Mouse (Mus musculus) liver, embryonic 11.5 days (tissue): ENCODE data around the gene Tctn1. TPM values are rescaled to one million over a fixed set of nuclear protein-coding genes. Genes with fewer than 3 reads are reported as not detected.

Source experiments
- ATAC-seq: fragments of 200-750 bp; cut with Nextera tagmentation; replicated peaks from 2 replicates; pipeline ENCODE4 v1.8.0; 2017; ENCODE audit warnings: moderate number of reproducible peaks, mild to moderate bottlenecking, moderate TSS enrichment, moderate library complexity; ENCODE audit not compliant: low FRiP score
- DNase-seq: peaks from one replicate; pipeline ENCODE4 v3.0.0-alpha.2; 2017; ENCODE audit warnings: low spot score
- H3K27ac ChIP-seq: fragments of 300-500 bp; sonication (generic); 2 replicates; pipeline ENCODE4 v1.5.1; 2014; ENCODE audit warnings: mild to moderate bottlenecking, low read depth, low read length, control low read depth
- H3K27me3 ChIP-seq: fragments of 300-500 bp; sonication (generic); replicated peaks from 2 replicates; pipeline ENCODE4 v1.6.1; 2014; ENCODE audit warnings: low read length, mixed read lengths; ENCODE audit not compliant: control insufficient read depth, insufficient read depth
- H3K36me3 ChIP-seq: fragments of 300-500 bp; sonication (generic); 2 replicates; pipeline ENCODE4 v1.6.1; 2014; ENCODE audit warnings: mild to moderate bottlenecking, low read length, moderate library complexity, mixed read lengths; ENCODE audit not compliant: control insufficient read depth, insufficient read depth
- H3K4me1 ChIP-seq: fragments of 300-500 bp; sonication (generic); replicated peaks from 2 replicates; pipeline ENCODE4 v1.6.1; 2014; ENCODE audit warnings: low read length, mixed read lengths; ENCODE audit not compliant: control insufficient read depth, insufficient read depth
- H3K4me2 ChIP-seq: fragments of 300-500 bp; sonication (generic); 2 replicates; pipeline ENCODE4 v1.6.1; 2014; ENCODE audit warnings: mild to moderate bottlenecking, control low read depth, moderate library complexity
- H3K4me3 ChIP-seq: fragments of 300-500 bp; sonication (generic); 2 replicates; pipeline ENCODE4 v1.5.1; 2014; ENCODE audit warnings: low read depth, low read length, control low read depth
- H3K9ac ChIP-seq: fragments of 300-500 bp; sonication (generic); 2 replicates; pipeline ENCODE4 v1.6.1; 2014; ENCODE audit warnings: low read depth, low read length, control low read depth
- H3K9me3 ChIP-seq: fragments of 300-500 bp; sonication (generic); 2 replicates; pipeline ENCODE4 v1.6.1; 2016; ENCODE audit warnings: low read length, inconsistent platforms, mixed read lengths; ENCODE audit not compliant: control insufficient read depth
- WGBS: fragments of 180-500 bp; shearing (Covaris S2); extraction: QIAGEN DNeasy Blood & Tissue Kit; methylation state at CpG from one replicate; pipeline ENCODE4 v1.1.7; 2014; 5-methylcytosine and 5-hydroxymethylcytosine counted together
- polyA plus RNA-seq: library from polyadenylated mRNA; unstranded; fragments of >200 nt; fragmentation: Nextera tagmentation; extraction: Ambion mirVana; gene quantifications from 2 replicates; pipeline ENCODE4 v1.2.1, GENCODE M21; 2014

Gene Tctn1
- polyA plus RNA-seq, 1 experiment from 2014 or later: 3.1 TPM

DNA sequence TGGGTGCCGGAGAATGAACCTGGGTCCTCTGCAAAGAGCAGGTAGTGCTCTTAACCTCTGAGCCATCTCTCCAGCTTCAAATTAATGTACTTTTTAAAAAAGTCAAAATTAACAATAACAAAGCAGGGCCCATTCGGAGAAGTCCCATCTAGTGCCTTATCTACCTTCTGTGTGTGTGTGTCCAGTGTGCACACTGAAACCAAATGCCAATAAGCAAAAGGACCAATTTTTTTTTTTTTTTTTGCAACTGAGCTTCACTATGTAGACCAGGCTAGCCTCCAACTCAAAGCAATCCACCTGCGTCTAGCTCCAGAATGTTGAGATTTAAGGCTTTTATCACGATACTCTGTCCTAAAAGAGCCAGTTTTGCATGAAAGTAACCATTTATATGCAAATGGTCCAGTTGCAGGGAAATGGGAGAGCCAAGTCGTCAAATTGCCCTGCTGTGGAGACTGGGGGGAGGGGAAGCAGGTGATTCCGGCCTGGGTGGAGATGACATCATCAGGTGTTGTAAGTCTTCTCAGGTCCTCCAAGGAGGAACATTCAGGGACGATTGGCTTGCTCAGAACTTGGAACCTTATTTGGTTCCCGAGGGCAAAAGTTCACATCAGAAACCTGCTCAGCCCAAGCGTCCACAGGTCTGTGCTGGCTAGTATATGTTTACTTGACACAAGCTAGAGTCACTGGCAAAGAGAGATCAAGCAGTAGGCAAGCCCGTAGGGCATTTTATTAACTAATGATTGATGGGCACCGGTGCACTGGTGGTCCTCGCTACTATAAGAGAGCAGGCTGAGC, 72.8 kb downstream of the Tctn1 start:
- ATAC-seq: no peak
- no peak overlapping the region for H3K9ac ChIP-seq
- no peak overlapping the region for H3K4me3 ChIP-seq
- no peaks in the 10 kb centered on the region for H3K27me3 ChIP-seq
- no peak overlapping the region for H3K4me2 ChIP-seq
- H3K4me1 ChIP-seq: no peaks in the 10 kb centered on the region
- 72% methylated on average over 12 of the region's 12 CpGs for WGBS
- no peaks in the 10 kb centered on the region for H3K9me3 ChIP-seq
- no peak for DNase-seq
- no peaks in the 10 kb centered on the region for H3K36me3 ChIP-seq
- no peak overlapping the region for H3K27ac ChIP-seq

- WGBS: 59% methylated on average over 7 of the region's 7 CpGs
- no peaks in the 10 kb centered on the region for H3K27me3 ChIP-seq
- ATAC-seq: no peak
- H3K9ac ChIP-seq: no peak overlapping the region
- H3K27ac ChIP-seq: no peak overlapping the region
- no peaks in the 10 kb centered on the region for H3K4me1 ChIP-seq
- no peaks in the 10 kb centered on the region for H3K36me3 ChIP-seq
- DNase-seq: no peak
- H3K4me3 ChIP-seq: no peak overlapping the region
- no peaks in the 10 kb centered on the region for H3K9me3 ChIP-seq
- no peak overlapping the region for H3K4me2 ChIP-seq
Observed at GRCm38 (mm10) chr5:122190465-122190864, 73.8 kb downstream of the Tctn1 start.

GRCm38 (mm10) chr5:122189115-122189514, 75.1 kb downstream of the Tctn1 start:
- Histone ChIP-seq H3K9me3 (no peaks in the 10 kb centered on the region), H3K36me3 (no peaks in the 10 kb centered on the region), H3K27ac (no peak overlapping the region), H3K4me1 (no peaks in the 10 kb centered on the region), H3K4me3 (no peak overlapping the region), H3K4me2 (no peak overlapping the region), H3K9ac (no peak overlapping the region), H3K27me3 (no peaks in the 10 kb centered on the region)
- WGBS: 42% methylated on average over 3 of the region's 3 CpGs
- ATAC-seq (no peak), DNase-seq (no peak)

Other genes starting within 250 kb of the Tctn1 start
- 4.9 and 5.2 TPM in 2 replicates for gene Cux2, start 214.4 kb downstream of the Tctn1 start, polyA plus RNA-seq
- 9.9 and 20.9 TPM in 2 replicates for gene Myl2, start 163.5 kb downstream of the Tctn1 start, polyA plus RNA-seq
- gene Ccdc63, start 123.6 kb downstream of the Tctn1 start, polyA plus RNA-seq: 0.32 and 0.39 TPM in 2 replicates
- gene Ppp1cc, start 106.2 kb downstream of the Tctn1 start, polyA plus RNA-seq: 276 and 285 TPM in 2 replicates
- gene Hvcn1, start 57.7 kb downstream of the Tctn1 start, polyA plus RNA-seq: 3.1 and 4.3 TPM in 2 replicates
- gene Pptc7, start 19.9 kb upstream of the Tctn1 start, polyA plus RNA-seq: 6.7 and 8.2 TPM in 2 replicates
- gene Rad9b, start 89.8 kb upstream of the Tctn1 start, polyA plus RNA-seq: 7.0 and 7.9 TPM in 2 replicates
- gene Vps29, start 89.9 kb upstream of the Tctn1 start, polyA plus RNA-seq: 204 and 211 TPM in 2 replicates
- gene Gpn3, start 107.4 kb upstream of the Tctn1 start, polyA plus RNA-seq: 112 and 114 TPM in 2 replicates
- 50.7 and 52.1 TPM in 2 replicates for gene Fam216a, start 107.9 kb upstream of the Tctn1 start, polyA plus RNA-seq
- gene Arpc3, start 127.4 kb upstream of the Tctn1 start, polyA plus RNA-seq: 122 and 125 TPM in 2 replicates
- gene Anapc7, start 157.2 kb upstream of the Tctn1 start, polyA plus RNA-seq: 27.0 and 27.4 TPM in 2 replicates
- gene Atp2a2, start 237.8 kb upstream of the Tctn1 start, polyA plus RNA-seq: 45.2 and 46.8 TPM in 2 replicates